Mouse (Mus musculus): Measurements from ENCODE around the gene Znhit2.

The Znhit2 gene

DNA sequence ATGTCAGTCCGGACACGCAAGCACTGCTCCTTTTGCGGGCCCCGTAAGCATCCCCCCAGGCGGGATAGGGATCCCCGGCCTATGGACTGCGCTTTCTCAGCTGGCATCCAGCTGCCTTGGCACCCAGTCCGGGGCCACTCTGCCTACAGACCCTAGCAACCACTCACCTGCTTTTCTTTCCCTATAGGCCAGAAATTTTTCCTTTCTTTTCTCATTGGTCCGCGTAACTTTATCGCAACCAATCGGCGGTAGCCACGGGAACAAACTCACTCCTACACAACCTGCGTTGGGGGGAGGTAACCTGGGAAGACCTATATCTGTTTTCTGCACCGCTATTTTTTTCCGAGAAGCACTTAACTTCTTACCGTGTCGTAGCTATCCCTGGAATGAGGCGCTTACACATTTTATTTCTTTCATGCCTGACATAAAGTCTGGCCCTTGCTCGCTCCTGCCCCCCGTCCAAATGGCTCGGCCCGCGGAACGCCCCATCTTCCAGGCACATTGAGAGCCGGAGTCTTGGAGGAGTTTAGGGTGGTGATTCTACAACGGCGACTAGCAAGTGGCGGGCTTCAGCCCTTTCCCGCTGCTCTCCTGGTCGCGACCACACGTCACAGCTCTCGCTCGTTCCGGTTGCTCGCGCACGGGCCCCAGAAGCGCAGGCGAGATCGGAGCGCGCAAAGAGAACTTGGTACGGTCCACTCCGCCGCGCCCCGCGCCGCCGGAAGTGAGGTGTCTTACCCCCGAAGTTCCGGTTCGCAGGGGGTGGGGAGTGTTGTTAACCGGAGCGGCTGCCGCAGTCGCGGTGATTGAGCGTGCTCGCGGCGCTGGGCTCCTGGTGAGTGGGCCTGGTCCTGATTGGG lies 14.5 kb upstream of the Znhit2 start, which contains the start of gene Syvn1:
TSS of gene Syvn1 (plus strand) at position 283 of the 860 bp plus-strand sequence.
- DNase-seq (ENCODE audit: low spot score), result peak; percentile 97

DNA sequence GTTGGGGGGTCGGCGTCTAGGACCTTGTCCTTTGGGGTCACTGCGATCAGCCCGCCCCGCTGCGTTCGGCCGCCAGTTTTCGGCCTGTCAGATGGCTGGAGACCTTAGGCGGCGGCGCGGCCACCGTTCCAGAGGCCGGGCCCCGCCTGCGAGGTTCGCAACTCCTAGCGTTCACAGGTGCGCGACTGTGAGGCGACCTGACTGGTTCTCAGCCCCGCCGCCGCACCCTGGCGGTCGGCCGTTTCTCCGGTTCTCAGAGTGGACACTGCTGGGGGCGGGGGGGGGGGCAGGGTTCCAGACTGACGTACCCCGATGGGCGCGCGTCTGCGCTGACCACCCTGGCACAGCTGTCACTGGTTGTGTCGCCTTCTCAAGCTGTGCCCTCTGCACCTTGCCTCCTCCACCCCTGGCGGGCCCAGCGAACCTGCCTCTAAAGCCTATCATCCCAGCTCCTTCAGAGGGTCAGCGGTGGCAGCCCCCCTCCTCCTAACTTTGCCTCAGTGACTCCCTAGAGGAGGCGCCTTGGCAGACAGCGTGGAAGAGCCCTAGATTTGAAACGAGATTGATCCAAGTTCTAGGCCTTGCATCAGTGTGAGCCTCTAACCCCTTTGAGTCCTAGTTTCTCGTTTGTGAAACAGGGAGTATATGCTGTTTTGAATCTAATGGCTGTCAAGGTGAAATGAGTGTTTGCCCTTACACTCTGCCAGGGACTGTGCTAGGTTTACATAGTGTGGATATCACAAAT lies 13.7 kb upstream of the Znhit2 start:
- DNase-seq (ENCODE audit: low spot score), result peak; percentile 42

DNA sequence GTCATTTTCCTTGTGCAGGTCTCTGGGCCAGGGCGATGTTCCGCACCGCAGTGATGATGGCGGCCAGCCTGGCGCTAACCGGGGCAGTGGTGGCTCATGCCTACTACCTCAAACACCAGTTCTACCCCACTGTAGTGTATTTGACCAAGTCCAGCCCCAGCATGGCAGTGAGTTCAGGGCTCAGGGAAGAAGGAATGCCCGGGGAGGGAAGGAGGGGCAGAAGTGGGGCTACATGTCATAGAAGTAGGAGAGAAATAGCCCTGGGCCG lies 13.2 kb upstream of the Znhit2 start:
- no peak for DNase-seq (ENCODE audit: low spot score)

DNA sequence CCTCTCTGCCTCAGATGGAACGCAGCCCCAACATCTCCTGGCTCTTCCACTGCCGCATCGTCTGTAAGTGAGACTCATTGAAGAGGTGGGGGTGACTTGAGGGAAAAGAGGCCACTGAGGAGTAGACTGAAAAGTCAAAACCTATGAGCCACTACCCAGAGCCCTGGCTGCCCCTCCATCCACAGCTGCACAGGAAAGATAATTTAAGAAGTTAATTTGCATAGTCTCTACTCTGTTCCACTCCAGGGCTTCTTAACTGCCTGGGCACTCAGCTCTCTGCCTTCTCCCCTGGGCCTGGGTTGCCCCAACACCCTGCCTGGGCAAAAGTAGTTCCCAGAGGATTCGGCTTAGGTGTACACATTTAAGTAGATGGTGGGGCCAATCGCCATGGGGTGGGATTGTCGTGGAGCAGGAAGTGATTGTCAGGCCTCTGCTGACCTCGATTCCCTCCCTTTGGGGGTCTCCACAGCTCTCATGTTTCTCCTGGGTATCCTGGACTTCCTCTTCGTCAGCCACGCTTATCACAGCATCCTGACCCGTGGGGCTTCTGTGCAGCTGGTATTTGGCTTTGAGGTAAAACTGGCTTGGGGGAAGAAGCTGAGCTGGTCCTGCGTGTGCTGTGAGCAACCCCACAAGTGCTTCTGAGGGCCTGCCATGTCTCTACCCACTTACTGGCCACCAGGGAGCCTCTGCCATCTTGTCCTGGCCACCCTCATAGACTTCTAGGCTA lies 12.1 kb upstream of the Znhit2 start:
- no peak for DNase-seq (ENCODE audit: low spot score)

DNA sequence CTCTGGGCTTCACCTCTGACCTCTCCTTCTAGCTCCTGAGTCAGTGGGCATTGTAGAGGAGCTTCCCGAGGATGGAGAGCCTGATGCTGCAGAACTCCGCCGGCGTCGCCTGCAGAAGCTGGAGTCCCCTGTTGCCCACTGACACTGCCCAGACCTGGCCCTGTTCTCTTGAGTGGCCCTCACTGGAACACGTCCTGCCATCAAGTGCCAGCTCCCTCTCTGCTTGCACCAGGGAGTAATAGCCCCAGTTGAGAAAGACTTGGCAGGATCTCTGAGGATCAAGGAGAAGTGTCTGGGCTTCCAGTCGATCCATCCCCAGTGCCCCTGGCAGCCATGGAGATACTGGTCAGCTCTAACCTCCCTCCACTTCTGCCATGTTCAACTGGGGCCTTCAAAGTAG lies 8.5 kb upstream of the Znhit2 start:
- peak; percentile 71 for DNase-seq (ENCODE audit: low spot score)

DNA sequence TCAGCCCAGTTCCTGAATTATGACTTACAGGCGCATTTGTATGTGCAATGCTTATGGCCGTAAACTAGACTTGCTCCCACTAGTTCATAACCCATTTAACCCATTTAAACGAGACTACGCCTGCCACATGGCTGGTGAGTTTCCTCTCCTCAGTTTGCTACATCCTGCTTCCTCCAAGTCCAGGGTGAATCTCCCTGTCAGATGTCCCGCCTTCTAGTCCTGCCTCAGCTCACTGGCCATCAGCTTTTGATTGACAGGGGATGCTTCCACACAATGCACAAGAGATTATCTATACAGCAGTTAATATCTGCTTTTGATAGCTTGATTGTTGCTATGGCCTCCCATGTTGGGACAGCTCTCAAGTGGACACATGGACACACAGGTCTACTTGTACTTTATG lies 6.7 kb upstream of the Znhit2 start:
- DNase-seq (ENCODE audit: low spot score), result no peak

DNA sequence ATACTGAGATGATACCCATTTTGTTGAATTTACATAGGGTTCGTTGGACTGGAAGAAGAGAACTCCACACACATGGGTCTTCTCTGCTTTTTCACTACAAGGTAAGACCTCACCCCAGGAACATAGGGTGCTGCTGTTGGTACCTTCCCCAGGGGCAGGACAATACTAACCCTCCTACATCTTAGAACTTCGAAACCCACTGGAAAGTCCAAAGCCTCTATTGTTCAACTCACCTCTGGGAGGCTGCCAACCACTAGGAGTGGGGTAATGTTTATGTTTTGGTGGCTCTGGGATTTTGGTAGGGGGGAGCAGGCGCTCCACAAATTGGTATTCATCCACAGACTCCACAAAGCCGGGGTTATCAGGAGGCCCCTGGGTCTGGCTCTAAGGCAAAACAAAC lies 4.3 kb upstream of the Znhit2 start:
- DNase-seq (ENCODE audit: low spot score), result no peak

DNA sequence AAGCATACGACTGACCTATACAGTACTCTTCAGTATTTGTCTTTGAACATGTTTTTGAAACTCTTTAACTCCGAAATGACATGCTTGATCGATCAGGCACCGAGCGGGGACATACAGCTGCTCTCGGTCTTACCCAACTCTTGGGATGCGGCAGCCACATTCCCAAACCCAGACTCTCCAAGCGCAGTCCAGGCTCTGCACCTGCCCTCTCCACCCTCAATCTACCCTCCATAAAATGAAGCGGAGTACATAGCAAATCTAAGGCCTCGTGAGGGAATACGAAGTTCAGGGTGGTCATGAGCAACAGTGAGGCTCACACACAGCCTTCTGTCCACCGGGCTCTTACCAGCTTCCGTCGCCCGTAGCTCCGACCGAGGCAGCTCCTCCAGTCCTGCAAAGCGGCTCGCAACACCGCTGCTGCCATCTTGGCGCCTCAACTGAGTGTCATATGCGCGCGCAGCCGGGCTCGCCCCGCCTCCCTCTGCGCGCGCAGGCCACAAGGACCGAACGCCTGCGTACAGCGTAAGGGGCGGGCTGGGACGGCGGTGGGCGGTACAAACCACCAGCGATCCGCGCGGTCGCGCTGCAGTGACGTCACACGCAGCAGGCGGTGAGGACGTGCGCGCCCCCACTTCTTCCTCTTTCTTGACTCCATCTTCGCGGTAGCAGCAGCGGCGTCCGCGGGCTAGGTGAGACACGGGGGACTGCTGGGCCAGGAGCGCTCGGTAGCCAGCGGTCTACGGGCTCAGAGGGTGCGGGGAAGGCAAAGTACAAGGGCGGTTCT lies 3.5 kb upstream of the Znhit2 start, which contains the start of the genes Mrpl49 and Fau:
TSS of gene Mrpl49 (minus strand) at position 473 of the 784 bp plus-strand sequence.
TSS of gene Fau (plus strand) at position 532 of the 784 bp plus-strand sequence.
- DNase-seq (ENCODE audit: low spot score), result peak; percentile 98

DNA sequence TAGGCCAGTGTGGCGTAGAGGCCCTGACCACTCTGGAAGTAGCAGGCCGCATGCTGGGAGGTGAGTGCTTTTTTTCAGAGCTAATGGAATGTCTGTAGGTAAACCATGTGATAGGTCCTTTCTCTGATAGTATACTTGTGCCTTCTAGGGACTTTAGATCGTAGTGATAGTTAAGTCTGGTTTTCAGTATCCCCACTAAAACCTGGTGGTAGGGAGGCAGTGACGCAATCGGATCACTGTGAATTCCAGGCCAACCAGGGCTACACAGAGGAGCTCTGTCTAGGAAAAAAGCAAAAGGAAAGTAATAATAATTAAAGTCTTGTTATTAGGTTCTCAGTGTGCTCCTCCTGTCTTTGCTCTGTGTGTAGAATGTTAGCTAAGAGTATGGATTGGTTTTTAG lies 2.5 kb upstream of the Znhit2 start:
- peak; percentile 33 for DNase-seq (ENCODE audit: low spot score)

DNA sequence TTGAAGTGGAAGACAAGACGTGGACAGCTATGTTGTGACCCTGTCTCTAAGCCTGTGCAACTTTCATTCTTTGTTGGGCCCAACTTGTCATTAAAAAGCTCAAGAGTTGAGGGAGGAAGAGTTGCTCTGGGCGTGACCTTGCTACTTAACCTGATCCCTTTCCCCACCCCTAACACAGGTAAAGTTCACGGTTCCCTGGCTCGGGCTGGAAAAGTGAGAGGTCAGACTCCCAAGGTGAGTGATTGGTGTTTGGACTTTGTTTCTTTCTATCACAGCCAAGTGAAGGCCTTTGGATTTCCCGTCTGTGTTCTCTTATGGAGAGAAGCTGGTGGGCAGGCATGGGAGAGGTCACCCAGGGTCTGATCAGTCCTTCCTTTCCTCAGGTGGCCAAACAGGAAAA lies 2.0 kb upstream of the Znhit2 start:
- DNase-seq (ENCODE audit: low spot score), result no peak

DNA sequence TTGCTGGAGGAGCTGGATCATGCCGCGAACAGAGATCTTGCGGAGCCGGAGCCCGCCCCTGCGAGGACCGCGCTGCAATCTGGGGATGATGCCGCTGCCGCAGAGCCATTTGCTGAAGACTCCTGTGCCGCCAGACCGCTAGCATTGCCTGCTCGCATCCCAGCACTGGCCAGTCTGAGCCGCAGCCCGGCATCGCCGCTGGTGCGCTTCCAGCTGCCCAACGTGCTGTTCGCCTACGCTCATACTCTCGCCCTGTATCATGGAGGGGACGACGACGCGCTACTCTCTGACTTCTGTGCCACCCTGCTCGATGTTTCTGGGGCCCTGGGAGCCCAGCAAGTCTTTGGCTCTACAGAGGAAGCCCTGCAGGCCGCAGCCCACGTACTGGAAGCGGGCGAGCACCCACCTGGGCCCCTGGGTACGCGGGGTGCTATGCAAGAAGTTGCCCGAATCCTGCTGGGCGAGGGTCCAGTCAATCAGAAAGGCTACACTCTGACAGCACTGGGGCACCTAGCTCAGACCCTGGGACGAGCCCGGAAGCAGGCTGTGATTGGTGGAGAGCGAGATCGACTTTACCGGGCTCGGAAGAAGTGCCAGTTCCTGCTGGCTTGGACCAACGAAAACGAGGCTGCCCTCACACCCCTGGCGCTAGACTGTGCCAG lies 780 bp downstream of the Znhit2 start:
- DNase-seq (ENCODE audit: low spot score), result peak; percentile 61

DNA sequence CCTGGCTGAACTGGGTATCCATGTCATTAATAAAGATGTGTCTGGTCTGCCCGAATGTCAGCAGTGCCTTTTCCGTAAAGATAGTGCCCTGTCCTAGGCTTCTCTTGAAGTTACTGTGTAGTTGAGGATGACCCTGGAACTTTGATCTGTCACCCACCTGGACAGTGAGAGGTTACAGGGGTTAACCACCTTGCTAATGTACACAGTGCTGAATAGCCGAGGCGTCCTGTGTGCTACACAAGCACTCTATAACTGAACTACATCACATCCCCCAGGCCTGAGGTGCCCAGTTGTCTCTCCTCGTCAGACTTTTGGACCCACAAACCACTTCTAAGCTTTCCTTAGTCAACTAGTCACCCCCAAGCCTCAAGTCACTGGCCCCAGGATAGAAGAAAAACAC lies 1.4 kb downstream of the Znhit2 start:
- no peak for DNase-seq (ENCODE audit: low spot score)

DNA sequence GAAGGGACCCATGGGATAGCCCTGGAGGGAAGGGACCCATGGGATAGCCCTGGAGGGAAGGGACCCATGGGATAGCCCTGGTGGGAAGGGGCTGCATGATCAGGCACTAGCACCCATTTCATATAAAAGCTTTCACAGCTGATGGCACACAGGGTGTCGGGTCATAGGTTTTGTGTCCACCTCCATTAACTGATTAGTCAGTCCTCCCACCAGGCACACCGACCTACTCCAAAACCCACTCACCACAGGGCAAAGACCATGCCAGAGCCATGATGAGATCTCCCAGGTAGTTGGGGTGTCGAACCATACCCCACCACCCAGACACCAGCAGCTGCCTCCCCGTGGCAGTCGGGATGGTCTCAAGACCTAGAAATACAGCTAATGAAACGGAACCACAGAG lies 2.1 kb downstream of the Znhit2 start:
- DNase-seq (ENCODE audit: low spot score), result no peak

DNA sequence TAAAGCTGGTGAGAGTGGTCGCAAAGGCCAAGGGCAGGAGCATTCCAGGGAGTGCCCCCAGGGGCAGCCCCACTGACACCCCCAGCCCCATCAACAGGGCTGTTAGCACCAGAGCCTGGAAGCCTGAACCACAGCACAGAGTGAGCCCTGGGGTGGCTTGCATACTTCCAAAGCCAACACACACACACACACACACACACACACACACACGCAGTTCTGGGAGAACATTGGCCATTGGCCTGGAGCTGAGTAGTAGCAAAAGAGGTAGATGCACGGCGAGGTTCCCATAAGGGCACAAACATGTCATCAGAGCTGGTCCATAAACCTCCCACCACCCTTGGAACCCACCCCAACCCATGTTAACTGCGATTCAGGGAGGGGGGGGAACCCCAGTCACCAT lies 5.6 kb downstream of the Znhit2 start:
- no peak for DNase-seq (ENCODE audit: low spot score)

DNA sequence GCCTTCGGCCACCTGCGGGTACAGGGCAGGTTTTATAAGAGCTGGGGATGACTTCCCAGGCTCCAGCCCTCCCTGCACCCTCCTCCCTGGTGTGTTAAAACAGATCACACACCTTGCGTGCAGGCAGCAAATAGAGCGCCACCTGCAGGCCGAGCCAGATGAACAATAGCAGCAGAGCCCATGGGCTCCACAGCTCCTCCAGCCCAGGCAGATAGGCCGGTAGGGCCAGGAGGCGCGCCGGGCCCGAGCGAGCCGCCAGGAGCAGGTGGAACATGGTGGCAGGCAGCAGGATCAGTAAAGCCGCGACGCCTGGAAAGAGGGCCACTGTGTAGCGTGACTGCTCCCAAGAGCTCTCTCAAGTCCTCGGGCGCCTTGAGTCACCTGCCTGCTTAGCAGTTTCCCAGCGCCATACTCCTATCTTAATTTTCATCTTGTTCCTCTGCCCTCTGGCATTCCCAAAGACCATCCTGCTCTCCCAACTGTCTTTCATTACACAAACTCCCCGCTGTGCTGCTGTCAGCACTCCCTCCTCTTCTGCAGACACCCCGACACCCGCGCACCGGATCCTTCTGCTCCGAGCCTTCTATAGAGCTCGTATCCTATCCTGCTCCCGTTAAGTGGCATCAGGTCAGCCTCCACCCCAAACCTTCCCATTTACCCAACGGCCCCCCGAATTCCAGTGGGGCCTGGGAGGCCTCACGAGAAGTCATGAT lies 6.2 kb downstream of the Znhit2 start:
- peak; percentile 78 for DNase-seq (ENCODE audit: low spot score)

DNA sequence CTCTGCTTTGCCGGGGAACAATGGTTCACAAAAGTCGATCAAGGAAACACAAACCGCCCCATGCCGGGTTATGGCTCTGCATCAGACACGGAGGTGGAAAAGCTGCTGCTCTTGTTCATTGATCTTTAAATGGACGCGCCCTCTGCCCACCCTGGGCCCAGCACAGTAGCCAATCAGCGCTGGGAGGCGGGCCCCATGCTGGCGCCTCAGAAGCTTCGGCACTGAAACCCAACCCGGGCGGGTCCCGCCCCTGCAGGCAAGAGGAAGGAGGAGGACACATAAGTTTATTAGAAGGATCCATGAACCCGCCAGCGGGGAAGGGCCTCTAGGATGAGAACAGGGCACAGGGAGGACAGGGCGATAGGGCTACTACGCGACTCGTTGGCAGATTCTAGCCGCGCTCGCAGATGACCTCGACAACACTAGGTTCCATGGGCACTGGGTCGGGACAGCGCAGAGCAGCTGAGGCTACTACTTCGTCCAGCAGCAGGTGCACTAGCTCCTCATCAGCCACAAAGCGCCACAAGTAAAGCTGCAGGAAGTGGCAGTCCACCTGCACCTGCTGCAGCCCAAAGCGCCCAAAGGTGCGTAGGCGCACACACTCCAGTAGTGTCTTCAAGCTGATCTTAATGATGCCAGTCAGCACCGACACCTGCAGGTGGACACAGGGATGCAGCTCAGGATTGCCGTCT lies 6.9 kb downstream of the Znhit2 start, which contains the start of gene Tm7sf2:
TSS of gene Tm7sf2 (minus strand) at position 650 of the 692 bp plus-strand sequence.
- peak; percentile 74 for DNase-seq (ENCODE audit: low spot score)

DNA sequence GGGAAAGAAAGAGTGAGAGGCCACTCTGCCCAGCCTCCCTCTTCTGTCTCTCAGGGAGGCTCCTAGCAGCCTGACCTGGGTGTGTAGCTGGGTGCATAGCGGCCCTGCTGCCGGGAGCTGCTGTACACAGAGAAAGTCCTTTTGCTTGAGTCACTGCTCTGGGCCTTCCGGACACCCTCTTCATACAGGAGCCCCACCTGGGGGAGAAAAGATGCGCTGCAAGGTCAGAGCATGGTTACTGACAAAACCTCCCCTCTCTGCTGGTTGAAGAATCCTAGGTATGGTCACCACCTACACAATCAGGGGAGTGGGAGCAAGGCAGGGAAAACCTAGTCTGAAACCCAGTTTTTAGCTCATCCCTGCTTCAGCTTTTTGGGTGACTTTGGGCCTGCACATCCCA lies 8.0 kb downstream of the Znhit2 start:
- DNase-seq (ENCODE audit: low spot score), result no peak

DNA sequence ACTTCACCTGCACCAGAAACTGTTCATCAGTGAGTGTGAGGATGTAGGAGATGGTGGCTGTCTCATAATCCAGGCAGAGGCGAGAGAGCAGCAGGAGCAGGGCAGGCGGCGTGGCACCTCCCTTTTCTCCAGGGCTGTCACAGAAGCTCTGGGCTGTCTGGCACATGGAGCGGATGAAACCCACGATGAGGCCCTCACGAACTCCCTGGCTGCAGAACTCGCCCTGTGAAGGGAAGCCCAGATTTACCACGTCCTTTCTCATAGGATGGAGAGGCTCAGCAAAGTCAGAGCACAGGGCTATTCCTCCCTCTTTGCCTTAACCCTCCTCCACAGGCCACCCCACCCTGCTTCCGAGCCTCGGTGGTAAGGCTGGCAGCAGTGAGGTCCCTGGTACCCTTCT lies 8.9 kb downstream of the Znhit2 start:
- DNase-seq (ENCODE audit: low spot score), result no peak

DNA sequence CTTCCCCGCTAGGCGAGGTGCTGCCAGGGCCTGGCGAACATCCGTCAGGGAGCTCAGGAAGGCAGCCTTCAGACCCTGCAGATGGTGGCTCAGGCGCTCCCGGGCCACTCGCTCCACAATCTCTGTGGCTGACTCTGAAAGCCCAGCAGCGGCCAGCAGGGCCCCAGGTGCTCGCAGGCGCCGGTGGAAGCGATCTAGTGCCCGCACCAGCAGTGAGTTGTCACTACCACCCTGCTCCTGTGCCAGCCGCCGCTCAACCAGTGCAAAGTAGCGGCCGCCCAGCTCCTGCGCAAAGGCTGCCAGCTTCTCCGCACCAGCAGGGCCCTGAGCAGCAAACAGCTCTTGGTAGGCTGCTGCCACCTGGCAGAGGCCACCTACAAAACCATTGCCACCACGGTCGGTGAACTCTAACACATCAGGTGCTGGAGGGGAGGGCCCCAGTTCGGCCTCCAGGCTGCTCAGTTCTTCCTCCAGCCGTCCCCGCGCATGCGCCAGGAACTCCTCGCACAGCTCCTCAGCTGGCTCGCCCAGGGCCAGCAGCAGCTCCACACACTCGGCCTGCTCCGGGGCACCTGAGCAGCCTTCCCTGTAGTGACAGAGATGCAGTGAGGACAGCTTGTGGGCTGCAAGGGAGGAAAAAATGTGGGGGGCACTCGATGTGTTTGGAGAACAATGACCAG lies 9.7 kb downstream of the Znhit2 start:
- DNase-seq (ENCODE audit: low spot score), result no peak

Measured in adipocyte (in vitro differentiated cells).